Mouse (Mus musculus): ENCODE data around the gene Igfbp4. TPM values are rescaled to one million over a fixed set of nuclear protein-coding genes. Genes with fewer than 3 reads are reported as not detected.

Gene Igfbp4
- polyA plus RNA-seq, 1 experiment from 2014 or later, result 672 TPM

- no peak overlapping the region for H3K4me3 ChIP-seq (ENCODE audit: low read depth, low read length)
- H3K27me3 ChIP-seq (ENCODE audit: insufficient read depth, low read length), result peaks cover 4% of the 10 kb centered on the region
- H3K4me1 ChIP-seq (ENCODE audit: insufficient read depth), result peaks cover 3% of the 10 kb centered on the region
- WGBS (ENCODE audit: insufficient replicate concordance), result 36% methylated on average over 6 of the region's 6 CpGs
- no peak overlapping the region for H3K27ac ChIP-seq (ENCODE audit: low read depth)
- H3K36me3 ChIP-seq (replicated peaks; ENCODE audit: insufficient read depth, low read length), result no peaks in the 10 kb centered on the region
- no peak overlapping the region for H3K9ac ChIP-seq (replicated peaks)
- DNase-seq (no peak), ATAC-seq (no peak)
- no peak for TF ChIP-seq CTCF (IDR thresholded peaks at IDR 0.05; ENCODE audit: low read depth)
- no peak for TF ChIP-seq EP300 (IDR thresholded peaks at IDR 0.05; ENCODE audit: low read depth)
- H3K9me3 ChIP-seq (ENCODE audit: low read length), result no peaks in the 10 kb centered on the region
- no peak overlapping the region for H3K4me2 ChIP-seq (ENCODE audit: low read depth, low read length)
Measured at GRCm38 (mm10) chr11:99036254-99036653, 4.8 kb upstream of the Igfbp4 start.

- peak; percentile 88 for TF ChIP-seq CTCF (IDR thresholded peaks at IDR 0.05; ENCODE audit: low read depth)
- TF ChIP-seq EP300 (IDR thresholded peaks at IDR 0.05; ENCODE audit: low read depth), result no peak
- no peaks in the 10 kb centered on the region for H3K36me3 ChIP-seq (replicated peaks; ENCODE audit: insufficient read depth, low read length)
- H3K4me2 ChIP-seq (ENCODE audit: low read depth, low read length), result peak overlapping the region; percentile 89
- H3K27ac ChIP-seq (ENCODE audit: low read depth), result peak overlapping the region; percentile 39; the same call in 1 of the 2 replicates
- no peaks in the 10 kb centered on the region for H3K9me3 ChIP-seq (ENCODE audit: low read length)
- DNase-seq (peak; percentile 81), ATAC-seq (peak; percentile 29; the same call in 1 of the 2 replicates)
- H3K27me3 ChIP-seq (ENCODE audit: insufficient read depth, low read length), result peaks cover 9% of the 10 kb centered on the region
- H3K9ac ChIP-seq (replicated peaks), result peak overlapping the region; percentile 86
- peaks cover 14% of the 10 kb centered on the region for H3K4me1 ChIP-seq (ENCODE audit: insufficient read depth)
- 2% methylated on average over 15 of the region's 15 CpGs for WGBS (ENCODE audit: insufficient replicate concordance)
- peak overlapping the region; percentile 75 for H3K4me3 ChIP-seq (ENCODE audit: low read depth, low read length)
Measured at GRCm38 (mm10) chr11:99039782-99040181, 1.3 kb upstream of the Igfbp4 start.

DNA sequence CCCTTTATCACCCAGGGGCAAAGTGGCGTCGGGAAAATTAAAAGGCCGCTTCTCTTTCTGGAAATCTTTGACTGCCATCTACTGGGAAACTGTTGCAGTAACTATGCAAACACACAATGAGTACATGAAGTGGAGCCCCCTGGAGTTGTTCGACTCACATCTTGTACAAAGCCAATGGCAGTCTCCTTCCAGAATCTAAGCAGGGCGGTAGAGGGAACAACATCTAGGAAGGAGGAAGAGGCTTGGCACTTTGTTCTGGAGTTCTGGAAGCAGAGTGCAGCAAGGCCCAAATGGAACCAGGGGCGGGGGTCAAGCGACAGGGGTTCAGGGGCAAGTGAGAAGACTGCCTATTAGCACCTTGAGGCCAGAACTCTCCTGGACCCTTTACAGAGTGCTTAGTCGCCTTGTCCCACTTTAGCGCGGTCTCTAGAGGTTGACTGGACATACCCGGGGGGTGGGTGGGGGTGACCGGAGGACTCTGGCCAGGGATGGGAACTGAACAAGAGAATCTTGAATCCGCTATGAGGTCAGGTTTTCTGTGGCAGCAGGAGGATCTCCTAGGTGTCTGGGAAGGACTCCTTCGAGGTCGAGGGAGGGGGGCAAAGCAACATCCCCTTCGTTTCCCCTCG lies 584 bp upstream of the Igfbp4 start:
- no peaks in the 10 kb centered on the region for H3K9me3 ChIP-seq (ENCODE audit: low read length)
- WGBS (ENCODE audit: insufficient replicate concordance), result 3% methylated on average over 13 of the region's 17 CpGs
- H3K4me3 ChIP-seq (ENCODE audit: low read depth, low read length), result peak overlapping the region; percentile 75
- peak overlapping the region; percentile 87 for H3K27ac ChIP-seq (ENCODE audit: low read depth)
- peak overlapping the region; percentile 86 for H3K9ac ChIP-seq (replicated peaks)
- H3K36me3 ChIP-seq (replicated peaks; ENCODE audit: insufficient read depth, low read length), result 0 out of 2 replicates have a peak, but pooled peaks cover 2% of the 10 kb centered on the region
- peak; percentile 69 for TF ChIP-seq CTCF (IDR thresholded peaks at IDR 0.05; ENCODE audit: low read depth)
- TF ChIP-seq EP300 (IDR thresholded peaks at IDR 0.05; ENCODE audit: low read depth), result no peak
- peaks cover 14% of the 10 kb centered on the region for H3K4me1 ChIP-seq (ENCODE audit: insufficient read depth)
- DNase-seq (peak; percentile 45), ATAC-seq (peak; percentile 18; the same call in 1 of the 2 replicates)
- H3K27me3 ChIP-seq (ENCODE audit: insufficient read depth, low read length), result peaks cover 9% of the 10 kb centered on the region
- peak overlapping the region; percentile 89 for H3K4me2 ChIP-seq (ENCODE audit: low read depth, low read length)

GRCm38 (mm10) chr11:99041841-99042780 lies 1.1 kb downstream of the Igfbp4 start:
- Histone ChIP-seq H3K9ac (replicated peaks) (peak overlapping the region; percentile 86), H3K36me3 (replicated peaks; ENCODE audit: insufficient read depth, low read length) (peaks cover 2% of the 10 kb centered on the region; the same call in 1 of the 2 replicates), H3K4me1 (ENCODE audit: insufficient read depth) (peaks cover 24% of the 10 kb centered on the region), H3K4me2 (ENCODE audit: low read depth, low read length) (peak overlapping the region; percentile 89), H3K27ac (ENCODE audit: low read depth) (peak overlapping the region; percentile 87), H3K9me3 (ENCODE audit: low read length) (no peaks in the 10 kb centered on the region), H3K4me3 (ENCODE audit: low read depth, low read length) (peak overlapping the region; percentile 75), H3K27me3 (ENCODE audit: insufficient read depth, low read length) (peaks cover 9% of the 10 kb centered on the region)
- no peak for TF ChIP-seq EP300 (IDR thresholded peaks at IDR 0.05; ENCODE audit: low read depth)
- TF ChIP-seq CTCF (IDR thresholded peaks at IDR 0.05; ENCODE audit: low read depth), result no peak
- WGBS (ENCODE audit: insufficient replicate concordance), result 7% methylated on average over 16 of the region's 16 CpGs
- ATAC-seq, result no peak
- no peak for DNase-seq

DNA sequence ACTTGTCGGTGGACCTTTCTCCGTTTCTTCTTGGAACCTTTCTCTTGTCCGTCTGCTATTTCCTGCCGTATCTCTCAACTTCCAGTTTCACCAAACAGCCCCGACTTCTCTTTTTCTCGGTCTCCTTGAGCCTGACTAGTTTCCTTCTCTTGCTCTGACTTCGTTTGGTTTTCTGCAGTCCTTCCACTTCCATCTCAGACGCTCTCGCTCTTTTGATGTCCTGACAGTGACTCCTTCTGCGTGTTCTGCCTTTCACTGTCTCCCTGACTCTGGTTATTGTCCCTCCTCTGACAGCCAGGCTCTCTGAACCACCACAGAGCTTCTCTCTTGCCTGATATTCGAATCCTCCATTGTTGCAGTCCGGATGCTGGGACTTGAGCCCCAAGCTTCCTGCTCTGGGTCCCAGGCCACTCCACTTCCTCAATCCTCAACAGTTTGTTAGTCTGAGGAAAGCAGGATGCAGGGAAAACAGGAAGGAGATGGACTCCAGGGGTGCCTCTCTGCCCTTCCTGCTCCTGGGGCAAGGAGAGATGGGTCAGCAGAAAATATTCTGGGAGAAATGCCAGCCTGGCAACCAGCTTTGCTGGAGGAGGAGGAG lies 1.9 kb downstream of the Igfbp4 start:
- no peak for ATAC-seq
- peaks cover 5% of the 10 kb centered on the region for H3K36me3 ChIP-seq (replicated peaks; ENCODE audit: insufficient read depth, low read length)
- H3K4me3 ChIP-seq (ENCODE audit: low read depth, low read length), result peak overlapping the region; percentile 75
- H3K9ac ChIP-seq (replicated peaks), result peak overlapping the region; percentile 86
- H3K27me3 ChIP-seq (ENCODE audit: insufficient read depth, low read length), result peaks cover 9% of the 10 kb centered on the region
- DNase-seq, result peak; percentile 34
- peaks cover 31% of the 10 kb centered on the region for H3K4me1 ChIP-seq (ENCODE audit: insufficient read depth)
- H3K9me3 ChIP-seq (ENCODE audit: low read length), result no peaks in the 10 kb centered on the region
- WGBS (ENCODE audit: insufficient replicate concordance), result 7% methylated on average over 12 of the region's 12 CpGs
- H3K27ac ChIP-seq (ENCODE audit: low read depth), result peak overlapping the region; percentile 87
- peak overlapping the region; percentile 89 for H3K4me2 ChIP-seq (ENCODE audit: low read depth, low read length)
- no peak for TF ChIP-seq CTCF (IDR thresholded peaks at IDR 0.05; ENCODE audit: low read depth)
- no peak for TF ChIP-seq EP300 (IDR thresholded peaks at IDR 0.05; ENCODE audit: low read depth)

Data from liver, postnatal 0 days (tissue).